In the genomic region with DNA sequence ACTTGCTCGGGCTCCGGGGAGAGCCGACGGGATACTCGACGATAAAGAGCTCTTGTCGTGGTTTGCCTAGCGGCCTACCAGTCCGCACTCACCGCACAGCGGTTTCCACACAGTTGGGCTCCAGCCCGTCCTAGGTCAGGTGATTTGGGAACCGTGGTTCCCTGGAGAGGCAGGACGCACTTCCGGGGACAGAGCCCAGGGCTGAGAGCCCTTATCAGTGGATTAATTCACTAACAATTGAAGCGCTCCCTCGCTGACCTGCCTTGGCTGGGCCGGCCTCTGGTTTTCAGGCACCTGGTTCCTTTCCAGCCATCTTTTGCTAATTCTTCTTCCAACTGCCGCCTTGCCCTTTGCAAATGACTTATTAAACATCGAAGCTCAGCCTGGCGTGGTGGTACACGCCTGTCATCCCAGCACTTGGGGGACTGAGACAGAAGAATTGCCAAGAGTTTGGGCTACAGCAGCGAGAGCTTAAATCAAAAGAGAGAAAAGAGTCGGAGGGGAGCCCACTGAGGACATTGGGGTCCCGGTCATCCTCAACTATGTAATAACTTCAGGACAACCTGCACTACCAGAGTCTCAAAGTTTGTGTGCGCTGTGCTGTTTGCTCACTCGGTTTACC, we compare ENCODE assay signal across 14 mouse cellular contexts. TPM values are rescaled to one million over a fixed set of nuclear protein-coding genes. Genes with fewer than 3 reads are reported as not detected.
DNase-seq lines count a peak whose midpoint lies in the region; ATAC-seq lines count a peak whose summit lies in the region.
"Had no signal": no experiment of that assay in that cellular context is flagged by ENCODE, and none has a peak within 500 bp of the region (broad histone marks: within the 10 kb centered on the region; RNA-seq: fewer than 3 reads in every experiment).

No protein-coding gene starts in this region.

- DNase-seq in heart, embryonic 10.5 days (ENCODE audit: low spot score): no peak
- no peak for DNase-seq in liver, embryonic 11.5 days (ENCODE audit: low spot score)
- no peak for DNase-seq in gastrocnemius, postnatal 25 days
- no peak for DNase-seq in T-cell, adult 2 months (ENCODE audit: low spot score)
- DNase-seq: thymus, postnatal 25 days had no signal

- H3K36me3 ChIP-seq in megakaryocyte, embryonic 14.5 days (replicated peaks; ENCODE audit: low read length): no peaks in the 10 kb centered on the region
- no peaks in the 10 kb centered on the region for H3K36me3 ChIP-seq in heart, embryonic 10.5 days
- H3K36me3 ChIP-seq in liver, embryonic 11.5 days (ENCODE audit: control insufficient read depth, insufficient read depth, low read length): no peaks in the 10 kb centered on the region
- H3K36me3 ChIP-seq in stomach, embryonic 14.5 days (ENCODE audit: control insufficient read depth, insufficient read depth, low read length): no peaks in the 10 kb centered on the region

- H3K4me3 ChIP-seq in megakaryocyte, embryonic 14.5 days (replicated peaks): peak overlapping the region; percentile 59
- peak overlapping the region; percentile 35 for H3K4me3 ChIP-seq in heart, embryonic 10.5 days
- no peak overlapping the region for H3K4me3 ChIP-seq in liver, embryonic 11.5 days (ENCODE audit: low read depth, low read length)
- no peak overlapping the region for H3K4me3 ChIP-seq in stomach, embryonic 14.5 days (ENCODE audit: low read depth, low read length)
- H3K4me3 ChIP-seq: layer of hippocampus, adult 2 months had no signal

- WGBS in heart, embryonic 10.5 days: under 1% methylated on average over 27 of the region's 27 CpGs
- 3% methylated on average over 27 of the region's 27 CpGs for WGBS in liver, embryonic 11.5 days
- 2% methylated on average over 27 of the region's 27 CpGs for WGBS in stomach, embryonic 14.5 days

- peak overlapping the region; percentile 41 for H3K4me2 ChIP-seq in liver, embryonic 11.5 days
- no peak overlapping the region for H3K4me2 ChIP-seq in stomach, embryonic 14.5 days (replicated peaks; ENCODE audit: low read depth, low read length)

- H3K27ac ChIP-seq in heart, embryonic 10.5 days: no peak overlapping the region
- no peak overlapping the region for H3K27ac ChIP-seq in liver, embryonic 11.5 days (ENCODE audit: low read depth, low read length)
- H3K27ac ChIP-seq in stomach, embryonic 14.5 days (ENCODE audit: low read length): 0 out of 2 replicates have a peak overlapping the region, but pooled peaks have one; percentile 21
- H3K27ac ChIP-seq: layer of hippocampus, adult 2 months had no signal

- no peak overlapping the region for H3K9ac ChIP-seq in liver, embryonic 11.5 days (ENCODE audit: low read depth, low read length)
- no peak overlapping the region for H3K9ac ChIP-seq in stomach, embryonic 14.5 days (replicated peaks; ENCODE audit: low read depth, low read length)

- peaks cover 85% of the 10 kb centered on the region for H3K27me3 ChIP-seq in megakaryocyte, embryonic 14.5 days (replicated peaks)
- peaks cover 99% of the 10 kb centered on the region for H3K27me3 ChIP-seq in heart, embryonic 10.5 days (ENCODE audit: insufficient read depth, poor library complexity, severe bottlenecking)
- H3K27me3 ChIP-seq in liver, embryonic 11.5 days (replicated peaks; ENCODE audit: control insufficient read depth, insufficient read depth, low read length): peaks cover 78% of the 10 kb centered on the region
- peaks cover 48% of the 10 kb centered on the region for H3K27me3 ChIP-seq in stomach, embryonic 14.5 days (ENCODE audit: control insufficient read depth, insufficient read depth, low read length)

- no peaks in the 10 kb centered on the region for H3K9me3 ChIP-seq in megakaryocyte, embryonic 14.5 days
- H3K9me3 ChIP-seq in heart, embryonic 10.5 days: no peaks in the 10 kb centered on the region
- no peaks in the 10 kb centered on the region for H3K9me3 ChIP-seq in liver, embryonic 11.5 days (ENCODE audit: control insufficient read depth, low read length)
- no peaks in the 10 kb centered on the region for H3K9me3 ChIP-seq in stomach, embryonic 14.5 days (ENCODE audit: control insufficient read depth, low read depth, low read length)

- H3K4me1 ChIP-seq in megakaryocyte, embryonic 14.5 days: peaks cover 45% of the 10 kb centered on the region
- peaks cover 15% of the 10 kb centered on the region for H3K4me1 ChIP-seq in heart, embryonic 10.5 days
- H3K4me1 ChIP-seq in liver, embryonic 11.5 days (replicated peaks; ENCODE audit: control insufficient read depth, insufficient read depth, low read length): peaks cover 2% of the 10 kb centered on the region
- H3K4me1 ChIP-seq in stomach, embryonic 14.5 days (ENCODE audit: control insufficient read depth, insufficient read depth, low read length): no peaks in the 10 kb centered on the region

- ATAC-seq in megakaryocyte, adult 5-6 weeks (ENCODE audit: poor library complexity, severe bottlenecking): no peak
- ATAC-seq in liver, embryonic 11.5 days (replicated peaks; ENCODE audit: low FRiP score): 0 out of 2 replicates have a peak, but pooled peaks have one; percentile 45
- ATAC-seq in stomach, embryonic 14.5 days (ENCODE audit: insufficient number of reproducible peaks, insufficient read depth, low FRiP score, low read depth): peak; percentile 35; the same call in 1 of the 2 replicates
- no peak for ATAC-seq in granulocyte monocyte progenitor cell, adult 5-6 weeks (replicated peaks; ENCODE audit: poor library complexity, severe bottlenecking)

RNA-seq across cellular contexts. Expression of a gene that starts 9.1 kb away (rescaled TPM):
- not detected in 2 replicates for polyA plus RNA-seq in megakaryocyte, embryonic 14.5 days (2012; ENCODE audit: insufficient read depth, low replicate concordance)
- total RNA-seq in megakaryocyte, adult 5-6 weeks (2015): not detected in 2 replicates
- total RNA-seq in megakaryocyte, adult 5-6 weeks (2017): not detected in 2 replicates
- polyA plus RNA-seq in heart, embryonic 10.5 days (2016; fragmentation: Nextera tagmentation; extraction: Ambion mirVana): 0.44 TPM in 1 of 2 replicates, not detected in the other
- polyA plus RNA-seq in liver, embryonic 11.5 days (2014; fragmentation: Nextera tagmentation; extraction: Ambion mirVana): 0.94 and 1.3 TPM in 2 replicates
- polyA plus RNA-seq in stomach, embryonic 14.5 days (2014; fragmentation: Nextera tagmentation; extraction: Ambion mirVana): 0.25 and 0.53 TPM in 2 replicates
- not detected for total RNA-seq in gastrocnemius, postnatal 25 days (2021)
- total RNA-seq in granulocyte monocyte progenitor cell, adult 5-6 weeks (2014; fragmentation: Nextera tagmentation): not detected in 2 replicates
- total RNA-seq in granulocyte monocyte progenitor cell, adult 5-6 weeks (2017): not detected in 2 replicates
- total RNA-seq: ES-E14; layer of hippocampus, adult 2 months; megakaryocyte-erythroid progenitor cell, adult 5-6 weeks had no signal
- polyA plus RNA-seq: embryonic facial prominence, embryonic 14.5 days; gonadal fat pad, adult 2 months had no signal

RNA-seq across cellular contexts. Expression of a gene that starts 35.2 kb away (rescaled TPM):
- 0.49 TPM in 1 of 2 replicates, not detected in the other for polyA plus RNA-seq in megakaryocyte, embryonic 14.5 days (2012; ENCODE audit: insufficient read depth, low replicate concordance)
- total RNA-seq in megakaryocyte, adult 5-6 weeks (2015): not detected in 2 replicates
- total RNA-seq in megakaryocyte, adult 5-6 weeks (2017): not detected in 2 replicates
- 0.31 and 0.32 TPM in 2 replicates for polyA plus RNA-seq in heart, embryonic 10.5 days (2016; fragmentation: Nextera tagmentation; extraction: Ambion mirVana)
- 0.12 and 0.23 TPM in 2 replicates for polyA plus RNA-seq in liver, embryonic 11.5 days (2014; fragmentation: Nextera tagmentation; extraction: Ambion mirVana)
- polyA plus RNA-seq in stomach, embryonic 14.5 days (2014; fragmentation: Nextera tagmentation; extraction: Ambion mirVana): 0.11 and 0.25 TPM in 2 replicates
- not detected for total RNA-seq in gastrocnemius, postnatal 25 days (2021)
- total RNA-seq in granulocyte monocyte progenitor cell, adult 5-6 weeks (2014; fragmentation: Nextera tagmentation): 0.64 TPM in 1 of 2 replicates, not detected in the other
- total RNA-seq in granulocyte monocyte progenitor cell, adult 5-6 weeks (2017): not detected in 2 replicates
- total RNA-seq: megakaryocyte-erythroid progenitor cell, adult 5-6 weeks had no signal

RNA-seq across cellular contexts. Expression of a gene that starts 57.6 kb away (rescaled TPM):
- 81.2 and 149 TPM in 2 replicates for polyA plus RNA-seq in megakaryocyte, embryonic 14.5 days (2012; ENCODE audit: insufficient read depth, low replicate concordance)
- total RNA-seq in megakaryocyte, adult 5-6 weeks (2015): 35.9 and 41.5 TPM in 2 replicates
- 19.4 and 19.9 TPM in 2 replicates for total RNA-seq in megakaryocyte, adult 5-6 weeks (2017)
- 25.1 and 26.9 TPM in 2 replicates for polyA plus RNA-seq in heart, embryonic 10.5 days (2016; fragmentation: Nextera tagmentation; extraction: Ambion mirVana)
- 31.8 and 33.4 TPM in 2 replicates for polyA plus RNA-seq in liver, embryonic 11.5 days (2014; fragmentation: Nextera tagmentation; extraction: Ambion mirVana)
- polyA plus RNA-seq in stomach, embryonic 14.5 days (2014; fragmentation: Nextera tagmentation; extraction: Ambion mirVana): 22.9 and 24.3 TPM in 2 replicates
- 1 to 10 TPM; 8.4 to 9.3 TPM for total RNA-seq in gastrocnemius, postnatal 25 days (2021)
- total RNA-seq in granulocyte monocyte progenitor cell, adult 5-6 weeks (2014; fragmentation: Nextera tagmentation): 43.7 and 48.2 TPM in 2 replicates
- 17.5 and 28.8 TPM in 2 replicates for total RNA-seq in granulocyte monocyte progenitor cell, adult 5-6 weeks (2017)

Comparison
In these comparisons a context has a peak if more than half of its experiments do, and no peak if none do; other contexts are left out.
1. H3K4me3 ChIP-seq: peak in megakaryocyte, embryonic 14.5 days (single experiment) and heart, embryonic 10.5 days (single experiment); none in liver, embryonic 11.5 days (single experiment) and stomach, embryonic 14.5 days (single experiment).
2. ATAC-seq: peak in liver, embryonic 11.5 days (single experiment) and stomach, embryonic 14.5 days (single experiment); none in megakaryocyte, adult 5-6 weeks (single experiment) and granulocyte monocyte progenitor cell, adult 5-6 weeks (single experiment).